Mouse (Mus musculus) heart, adult 2 months (tissue): ENCODE measurements at regions not wholly inside any gene's neighbourhood (a gene's known extent, or its start where the extent isn't known, plus 50 kb on each side); places are given as distances from the start of the nearest gene placed in this dataset.

ENCODE experiments used
- DNase-seq, 2 experiments: peaks; one replicate each; pipeline ENCODE4 v3.0.0; 2021
- H3K27ac ChIP-seq: fragments of 200-600 bp; 2 replicates; pipeline ENCODE4 v1.8.1; 2022
- H3K27me3 ChIP-seq: fragments of 200-500 bp; 2 replicates; pipeline ENCODE4 v1.6.1; 2012; ENCODE audit warnings: mild to moderate bottlenecking, low read length, inconsistent platforms, mixed read lengths; ENCODE audit not compliant: control insufficient read depth, insufficient read depth
- H3K36me3 ChIP-seq: fragments of 200-500 bp; 2 replicates; pipeline ENCODE4 v1.6.1; 2012; ENCODE audit warnings: low read length, inconsistent platforms; ENCODE audit not compliant: control insufficient read depth, insufficient read depth
- H3K4me1 ChIP-seq: fragments of 200-500 bp; 2 replicates; pipeline ENCODE4 v1.6.1; 2011; ENCODE audit warnings: low read length; ENCODE audit not compliant: control insufficient read depth, insufficient read depth
- H3K4me3 ChIP-seq: fragments of 200-600 bp; 2 replicates; pipeline ENCODE4 v1.8.1; 2022
- H3K79me2 ChIP-seq: fragments of 200-500 bp; replicated peaks from 2 replicates; pipeline ENCODE4 v1.6.1; 2012; ENCODE audit warnings: mild to moderate bottlenecking, inconsistent platforms, low read length, moderate library complexity, mixed read lengths; ENCODE audit not compliant: control insufficient read depth, insufficient read depth
- H3K9ac ChIP-seq: fragments of 200-500 bp; 2 replicates; pipeline ENCODE4 v1.6.1; 2012; ENCODE audit warnings: low read depth, mild to moderate bottlenecking, control low read depth, inconsistent platforms, low read length, mixed read lengths
- CTCF ChIP-seq: fragments of 200-600 bp; IDR thresholded peaks from 2 replicates; pipeline ENCODE4 v1.8.1; 2022; ENCODE audit warnings: antibody characterized with exemption, mild to moderate bottlenecking, moderate library complexity
- EP300 ChIP-seq: fragments of 200-500 bp; IDR thresholded peaks from 2 replicates; pipeline ENCODE4 v1.6.1; 2011; ENCODE audit warnings: low read depth, low read length, control low read depth; ENCODE audit not compliant: insufficient read depth
- POLR2A ChIP-seq: fragments of 200-500 bp; IDR thresholded peaks from 2 replicates; pipeline ENCODE4 v1.6.1; 2011; ENCODE audit warnings: mild to moderate bottlenecking, low read depth, low read length, control low read depth; ENCODE audit not compliant: insufficient read depth
- WGBS: fragments of 180-500 bp; shearing (Covaris S2); methylation state at CpG from one replicate; pipeline ENCODE4 v1.1.7; 2018; 5-methylcytosine and 5-hydroxymethylcytosine counted together
- intact Hi-C: fragments of 180-260 bp; cut with DNase I; formaldehyde crosslinking; loops from one replicate; pipeline ENCODE4 v1.15.1; 2025

DNA sequence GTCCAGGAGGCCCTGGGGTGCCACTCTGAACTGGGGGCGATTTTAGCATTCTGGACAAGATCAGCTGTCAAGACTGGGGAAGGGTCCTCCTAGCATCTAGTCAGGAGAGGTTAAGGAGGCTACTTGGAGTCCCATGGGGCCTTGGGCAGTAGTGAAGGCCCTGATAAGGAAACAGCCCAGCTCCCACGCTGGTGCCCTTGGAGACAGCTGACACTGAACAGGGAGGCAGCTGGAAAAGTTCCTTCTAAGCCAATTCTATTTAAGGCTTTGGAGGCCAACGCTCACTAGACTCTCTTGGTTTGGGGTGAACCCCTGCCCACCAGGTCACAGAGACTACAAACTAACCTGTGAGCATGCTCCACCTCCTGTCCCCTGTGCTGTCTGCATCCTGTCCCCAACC lies 53.8 kb upstream of the Prdm11 start:
- H3K27ac ChIP-seq: no peak overlapping the region

DNA sequence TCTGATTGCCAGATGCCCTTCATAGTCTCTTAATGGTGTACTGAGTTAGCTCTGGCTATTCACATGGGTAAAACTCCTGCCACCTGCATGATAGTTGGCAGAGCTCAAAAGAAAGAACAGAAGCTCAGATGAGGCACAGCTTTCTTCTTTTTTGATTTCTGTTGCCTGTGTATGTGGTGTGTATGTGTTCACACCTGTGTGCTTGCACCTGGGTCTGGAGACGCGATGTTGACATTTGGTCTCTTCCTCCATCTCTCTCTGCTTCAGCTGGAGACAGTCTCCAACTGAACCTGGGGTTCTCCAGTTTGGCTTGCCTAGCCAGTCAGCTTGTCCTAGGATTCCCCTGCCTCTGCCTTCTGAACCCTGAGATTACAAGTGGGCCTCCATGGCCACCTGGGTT lies 51.0 kb upstream of the Prdm11 start:
- Histone ChIP-seq H3K4me1 (no peaks in the 10 kb centered on the region; the same call in 1 of the 2 replicates), H3K27me3 (no peaks in the 10 kb centered on the region), H3K9ac (no peak overlapping the region), H3K79me2 (no peaks in the 10 kb centered on the region), H3K27ac (no peak overlapping the region), H3K4me3 (no peak overlapping the region), H3K36me3 (no peaks in the 10 kb centered on the region)
- DNase-seq: no peak
- intact Hi-C loops: no loop called here
- WGBS: 98% methylated on average over 2 of the region's 2 CpGs
- TF ChIP-seq EP300 (no peak), POLR2A (no peak), CTCF (no peak)

More for the DNA sequence above, 53.8 kb upstream of the Prdm11 start:
- no peak for TF ChIP-seq EP300
- no peak for TF ChIP-seq CTCF
- TF ChIP-seq POLR2A: no peak
- Histone ChIP-seq H3K27me3 (no peaks in the 10 kb centered on the region), H3K4me3 (no peak overlapping the region), H3K9ac (no peak overlapping the region), H3K79me2 (no peaks in the 10 kb centered on the region), H3K36me3 (no peaks in the 10 kb centered on the region), H3K4me1 (no peaks in the 10 kb centered on the region; the same call in 1 of the 2 replicates)
- intact Hi-C loops: no loop called here
- DNase-seq: peak in 1 of 2 experiments; percentile 13
- 24% methylated on average over 3 of the region's 3 CpGs for WGBS

DNA sequence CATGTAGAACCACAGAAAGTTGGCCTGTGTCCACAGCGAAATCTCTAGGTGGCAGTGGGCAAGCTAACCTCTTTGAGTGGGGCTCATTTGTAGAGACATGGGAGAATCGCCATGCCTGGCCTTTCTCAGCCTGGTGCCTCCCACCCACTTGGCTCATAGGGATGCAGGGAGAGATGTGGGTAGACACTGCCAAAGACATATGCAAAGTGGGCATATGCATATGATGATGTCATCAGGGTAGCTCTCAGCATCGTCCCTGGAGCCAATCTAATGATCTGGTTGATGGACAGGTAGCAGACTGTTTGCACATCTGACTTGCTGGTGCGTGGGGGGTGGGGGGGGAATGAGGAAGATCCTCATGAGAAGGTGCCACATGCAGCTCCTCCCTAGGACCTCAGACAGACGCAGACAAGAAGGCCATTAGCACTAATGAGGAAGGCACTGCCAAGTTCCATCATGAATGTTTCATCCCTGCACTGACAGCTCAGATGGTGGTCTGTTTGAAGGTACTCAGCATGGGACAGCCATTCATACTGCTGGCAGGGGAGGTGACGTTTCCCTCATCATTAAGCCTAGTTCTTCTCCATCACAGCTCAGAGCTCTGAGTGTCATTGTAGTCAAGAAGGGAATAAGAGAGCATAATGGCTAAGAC lies 50.2 kb upstream of the Prdm11 start:
- no peak overlapping the region for H3K9ac ChIP-seq
- H3K27ac ChIP-seq: no peak overlapping the region
- H3K4me3 ChIP-seq: no peak overlapping the region
- DNase-seq: no peak
- no peak for TF ChIP-seq POLR2A
- TF ChIP-seq EP300: no peak
- TF ChIP-seq CTCF: no peak
- H3K27me3 ChIP-seq: no peaks in the 10 kb centered on the region
- no peaks in the 10 kb centered on the region; the same call in 1 of the 2 replicates for H3K4me1 ChIP-seq
- 87% methylated on average over 6 of the region's 6 CpGs for WGBS
- H3K79me2 ChIP-seq: no peaks in the 10 kb centered on the region
- intact Hi-C loops: no loop called here
- no peaks in the 10 kb centered on the region for H3K36me3 ChIP-seq
